Mouse (Mus musculus) hindbrain, postnatal 0 days (tissue): ENCODE measurements around the gene Tbc1d2b. TPM values are rescaled to one million over a fixed set of nuclear protein-coding genes. Genes with fewer than 3 reads are reported as not detected.
A peak's percentile ranks its signal among the peaks of the same experiment; 100 is the strongest.

ENCODE experiments used
- ATAC-seq: fragments of 200-750 bp; cut with Nextera tagmentation; 2 replicates; pipeline ENCODE4 v1.8.0; 2017; ENCODE audit warnings: mild to moderate bottlenecking, moderate TSS enrichment, moderate library complexity
- DNase-seq: peaks from one replicate; pipeline ENCODE4 v3.0.0-alpha.2; 2015; ENCODE audit warnings: low spot score
- H3K27ac ChIP-seq: fragments of 300-500 bp; sonication (generic); 2 replicates; pipeline ENCODE4 v1.5.1; 2014; ENCODE audit warnings: mild to moderate bottlenecking
- H3K27me3 ChIP-seq: fragments of 300-500 bp; sonication (generic); 2 replicates; pipeline ENCODE4 v1.6.1; 2014; ENCODE audit warnings: low read length, mixed read lengths; ENCODE audit not compliant: insufficient read depth
- H3K36me3 ChIP-seq: fragments of 300-500 bp; sonication (generic); 2 replicates; pipeline ENCODE4 v1.6.1; 2014; ENCODE audit warnings: low read length, mixed read lengths; ENCODE audit not compliant: insufficient read depth
- H3K4me1 ChIP-seq: fragments of 300-500 bp; sonication (generic); 2 replicates; pipeline ENCODE4 v1.6.1; 2014; ENCODE audit warnings: antibody characterized with exemption, low read length, mixed read lengths; ENCODE audit not compliant: insufficient read depth
- H3K4me2 ChIP-seq: fragments of 300-500 bp; sonication (generic); 2 replicates; pipeline ENCODE4 v1.6.1; 2014; ENCODE audit warnings: low read depth, mild to moderate bottlenecking, low read length, moderate library complexity, mixed read lengths
- H3K4me3 ChIP-seq: fragments of 300-500 bp; sonication (generic); 2 replicates; pipeline ENCODE4 v1.5.1; 2014; ENCODE audit warnings: low read length
- H3K9ac ChIP-seq: fragments of 300-500 bp; sonication (generic); replicated peaks from 2 replicates; pipeline ENCODE4 v1.6.1; 2014; ENCODE audit warnings: mild to moderate bottlenecking, low read length, moderate library complexity, mixed read lengths
- H3K9me3 ChIP-seq: fragments of 300-500 bp; sonication (generic); 2 replicates; pipeline ENCODE4 v1.6.1; 2016; ENCODE audit warnings: low read length, mixed read lengths
- CTCF ChIP-seq: IDR thresholded peaks from 2 replicates; pipeline ENCODE4 v1.5.1; 2016; ENCODE audit warnings: antibody characterized with exemption, control low read depth, low read depth
- WGBS: fragments of 180-500 bp; shearing (Covaris S2); extraction: QIAGEN DNeasy Blood & Tissue Kit; methylation state at CpG from one replicate; pipeline ENCODE4 v1.1.7; 2014; 5-methylcytosine and 5-hydroxymethylcytosine counted together
- polyA plus RNA-seq: library from polyadenylated mRNA; unstranded; fragments of >200 nt; fragmentation: Nextera tagmentation; extraction: Ambion mirVana; gene quantifications from 2 replicates; pipeline ENCODE4 v1.2.1, GENCODE M21; 2015
- total RNA-seq: library from RNA; depleted of rRNA; stranded (reverse); fragments of >200 nt; gene quantifications from 2 replicates; pipeline ENCODE4 v1.2.3, GENCODE M21; 2014

The Tbc1d2b gene
- total and polyA plus RNA-seq, 2 experiments from 2014 or later = 4.1 to 17.7 TPM

- Histone ChIP-seq H3K4me3 (no peak overlapping the region), H3K4me2 (no peak overlapping the region), H3K27me3 (no peaks in the 10 kb centered on the region), H3K9me3 (no peaks in the 10 kb centered on the region), H3K9ac (no peak overlapping the region), H3K27ac (no peak overlapping the region), H3K4me1 (no peaks in the 10 kb centered on the region), H3K36me3 (no peaks in the 10 kb centered on the region)
- DNase-seq = no peak
- 73% methylated on average over 2 of the region's 2 CpGs for WGBS
- ATAC-seq = no peak
- no peak for TF ChIP-seq CTCF
Measured at GRCm38 (mm10) chr9:90275500-90275899, 4.9 kb upstream of the Tbc1d2b start.

DNA sequence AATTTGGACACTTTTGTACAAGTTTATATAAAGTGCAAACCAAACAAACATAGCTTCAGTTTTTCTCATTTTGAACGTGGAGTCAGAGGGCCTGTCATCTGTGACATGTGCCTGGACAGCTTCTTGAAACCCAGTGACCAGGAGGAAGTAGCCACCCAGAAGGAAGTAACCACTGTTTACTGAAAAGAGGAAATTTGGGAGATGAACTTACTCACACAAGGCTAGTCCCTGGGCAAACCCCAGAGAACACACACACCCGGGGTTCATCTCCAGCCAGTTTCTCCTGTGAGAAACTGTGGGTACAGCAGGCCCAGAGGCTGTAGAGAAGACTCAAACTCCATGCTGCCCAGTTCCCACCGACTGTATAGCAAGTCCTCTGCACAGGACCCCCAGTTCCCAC lies 3.9 kb upstream of the Tbc1d2b start:
- Histone ChIP-seq H3K4me1 (peaks cover 4% of the 10 kb centered on the region; the same call in 1 of the 2 replicates), H3K4me3 (no peak overlapping the region), H3K9ac (no peak overlapping the region), H3K9me3 (no peaks in the 10 kb centered on the region), H3K27ac (no peak overlapping the region), H3K36me3 (no peaks in the 10 kb centered on the region), H3K4me2 (no peak overlapping the region), H3K27me3 (no peaks in the 10 kb centered on the region)
- ATAC-seq = no peak
- TF ChIP-seq CTCF = no peak
- WGBS = 82% methylated on average over 3 of the region's 3 CpGs
- no peak for DNase-seq

DNA sequence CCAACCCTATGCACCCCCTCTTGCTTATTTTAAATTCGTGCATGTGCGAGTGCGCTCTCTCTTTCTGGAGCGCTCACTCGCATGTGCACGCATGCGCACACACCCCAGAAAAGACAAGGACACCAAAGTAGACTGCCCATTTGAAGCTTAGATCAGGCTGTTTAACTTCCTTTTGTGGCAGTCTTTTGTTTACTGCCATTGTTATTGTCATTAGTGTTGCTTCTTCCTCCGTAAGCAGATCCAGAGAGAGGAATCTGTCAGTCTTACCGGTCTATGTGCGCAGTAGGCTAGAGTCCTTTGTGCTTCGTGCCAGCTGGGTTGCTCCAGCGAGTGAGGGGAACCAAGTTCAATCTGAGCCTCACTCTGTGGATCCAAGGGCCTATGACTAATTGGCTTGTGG lies 1.7 kb upstream of the Tbc1d2b start:
- ATAC-seq (no peak), DNase-seq (no peak)
- Histone ChIP-seq H3K4me2 (no peak overlapping the region), H3K4me3 (no peak overlapping the region), H3K4me1 (peaks cover 10% of the 10 kb centered on the region; the same call in 1 of the 2 replicates), H3K27ac (no peak overlapping the region), H3K9ac (no peak overlapping the region), H3K27me3 (no peaks in the 10 kb centered on the region), H3K9me3 (no peaks in the 10 kb centered on the region), H3K36me3 (no peaks in the 10 kb centered on the region)
- WGBS = 73% methylated on average over 12 of the region's 12 CpGs
- no peak for TF ChIP-seq CTCF

DNA sequence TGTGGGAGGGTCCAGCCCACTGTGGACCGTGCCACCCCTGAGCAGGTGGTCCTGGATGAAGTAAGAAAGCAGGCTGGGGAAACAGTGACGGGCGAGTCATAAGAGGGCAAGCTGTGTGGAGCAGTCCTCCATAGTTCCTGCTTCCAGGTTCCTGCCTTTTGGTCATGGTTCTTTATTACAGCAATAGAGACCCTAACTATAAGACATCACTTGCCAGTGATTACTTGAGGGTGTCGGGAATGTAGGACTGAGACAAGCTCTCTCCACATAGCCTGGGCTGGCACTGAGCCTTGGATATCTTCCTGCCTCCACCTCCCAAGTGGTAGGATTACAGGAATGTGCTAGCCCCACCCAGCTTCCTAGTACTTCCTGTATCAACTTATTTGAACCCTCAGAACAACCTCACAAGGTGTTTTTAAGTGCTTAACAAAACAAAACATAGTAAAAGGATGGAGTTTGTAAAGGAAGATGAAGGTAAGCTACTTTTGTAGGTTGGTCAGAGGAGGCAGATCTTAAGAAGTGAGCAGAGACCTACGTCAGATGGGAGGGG lies 1.0 kb upstream of the Tbc1d2b start:
- Histone ChIP-seq H3K9ac (no peak overlapping the region), H3K4me1 (peaks cover 10% of the 10 kb centered on the region; the same call in 1 of the 2 replicates), H3K9me3 (no peaks in the 10 kb centered on the region), H3K27me3 (no peaks in the 10 kb centered on the region), H3K27ac (no peak overlapping the region), H3K4me2 (no peak overlapping the region), H3K36me3 (no peaks in the 10 kb centered on the region), H3K4me3 (no peak overlapping the region)
- 68% methylated on average over 5 of the region's 5 CpGs for WGBS
- TF ChIP-seq CTCF = no peak
- DNase-seq = no peak
- no peak for ATAC-seq

- H3K9me3 ChIP-seq = no peaks in the 10 kb centered on the region
- H3K4me1 ChIP-seq = peaks cover 10% of the 10 kb centered on the region; the same call in 1 of the 2 replicates
- no peaks in the 10 kb centered on the region for H3K36me3 ChIP-seq
- H3K4me3 ChIP-seq = peak overlapping the region; percentile 70
- H3K27ac ChIP-seq = no peak overlapping the region
- no peak for DNase-seq
- WGBS = 11% methylated on average over 11 of the region's 11 CpGs
- peak overlapping the region; percentile 69 for H3K9ac ChIP-seq
- H3K4me2 ChIP-seq = peak overlapping the region; percentile 97
- TF ChIP-seq CTCF = no peak
- peak; percentile 34 for ATAC-seq
- H3K27me3 ChIP-seq = no peaks in the 10 kb centered on the region
Measured at GRCm38 (mm10) chr9:90270944-90271295, 316 bp upstream of the Tbc1d2b start.

DNA sequence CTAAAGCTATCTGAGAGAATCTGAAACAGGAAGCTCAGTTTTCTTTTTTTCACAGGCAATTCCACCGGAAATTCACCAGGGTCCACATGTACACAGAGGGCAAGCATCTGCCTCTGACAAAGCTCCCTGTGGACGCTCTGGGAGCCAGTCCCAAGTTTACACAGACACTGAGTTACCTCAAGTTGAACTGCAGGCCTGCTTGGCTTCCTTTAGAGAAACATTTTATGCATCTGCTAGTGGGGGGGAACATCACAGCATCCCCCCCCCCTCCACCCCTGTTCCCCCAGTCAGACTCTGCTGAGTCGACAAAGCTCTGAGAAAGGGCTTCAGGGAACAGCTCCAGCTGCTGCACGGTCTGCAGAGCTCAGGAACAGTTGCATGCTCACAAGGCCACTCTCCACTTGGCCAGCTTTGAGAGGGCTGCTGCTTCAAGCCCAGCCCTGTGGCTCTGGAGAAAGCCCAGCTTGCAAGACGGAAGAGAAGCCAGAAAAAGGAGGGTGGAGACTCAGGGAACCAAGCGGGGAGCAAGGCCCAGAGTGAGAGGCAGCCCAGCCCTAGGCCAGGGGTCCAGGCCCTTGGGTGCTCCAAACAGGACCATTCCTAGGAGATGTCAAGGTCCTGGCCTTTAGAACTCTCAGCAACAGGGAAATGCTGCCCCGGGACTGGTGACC lies 1.5 kb downstream of the Tbc1d2b start:
- Histone ChIP-seq H3K27ac (peak overlapping the region; percentile 37), H3K9ac (peak overlapping the region; percentile 69; the same call in 1 of the 2 replicates)
- ATAC-seq = peak; percentile 61

DNA sequence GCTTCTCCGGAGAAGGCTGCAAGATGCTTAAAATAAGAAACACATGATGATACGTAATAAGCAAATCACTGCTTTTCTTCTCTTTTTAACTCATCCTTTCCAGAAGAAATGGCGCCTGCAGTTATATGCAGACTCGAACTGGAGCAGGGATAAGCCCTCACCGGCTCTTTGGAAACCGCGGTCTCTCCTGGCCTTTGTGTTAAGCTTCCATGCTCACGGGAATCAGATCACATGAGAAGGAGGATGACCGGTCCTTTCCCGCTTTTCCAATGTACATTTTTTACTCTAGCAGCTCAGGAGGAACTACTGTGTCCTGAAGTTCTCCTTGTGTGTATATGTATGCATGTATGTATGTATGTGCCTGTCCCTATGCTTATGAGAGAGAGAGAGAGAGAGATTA lies 3.7 kb downstream of the Tbc1d2b start:
- DNase-seq (no peak), ATAC-seq (no peak)
- Histone ChIP-seq H3K36me3 (no peaks in the 10 kb centered on the region), H3K9me3 (no peaks in the 10 kb centered on the region), H3K4me1 (peaks cover 10% of the 10 kb centered on the region; the same call in 1 of the 2 replicates), H3K4me2 (no peak overlapping the region), H3K4me3 (no peak overlapping the region), H3K27me3 (no peaks in the 10 kb centered on the region), H3K9ac (no peak overlapping the region), H3K27ac (no peak overlapping the region)
- 86% methylated on average over 10 of the region's 10 CpGs for WGBS
- no peak for TF ChIP-seq CTCF

More for the DNA sequence above, 1.5 kb downstream of the Tbc1d2b start:
- no peak for TF ChIP-seq CTCF
- H3K27me3 ChIP-seq = no peaks in the 10 kb centered on the region
- peak; percentile 70 for DNase-seq
- no peaks in the 10 kb centered on the region for H3K9me3 ChIP-seq
- H3K4me1 ChIP-seq = peaks cover 10% of the 10 kb centered on the region; the same call in 1 of the 2 replicates
- H3K4me2 ChIP-seq = peak overlapping the region; percentile 97
- 16% methylated on average over 7 of the region's 7 CpGs for WGBS
- peak overlapping the region; percentile 70 for H3K4me3 ChIP-seq
- H3K36me3 ChIP-seq = no peaks in the 10 kb centered on the region
